Mouse (Mus musculus) hindbrain, embryonic 13.5 days (tissue): Measurements from ENCODE around the gene Gnl2. TPM values are rescaled to one million over a fixed set of nuclear protein-coding genes. Genes with fewer than 3 reads are reported as not detected.

ENCODE experiments used
- ATAC-seq: fragments of 200-750 bp; cut with Nextera tagmentation; 2 replicates; pipeline ENCODE4 v1.8.0; 2017; ENCODE audit warnings: moderate TSS enrichment; ENCODE audit not compliant: low FRiP score
- H3K27ac ChIP-seq: fragments of 300-500 bp; sonication (generic); 2 replicates; pipeline ENCODE4 v1.5.1; 2015; ENCODE audit warnings: inconsistent platforms, mild to moderate bottlenecking, moderate library complexity
- H3K27me3 ChIP-seq: fragments of 300-500 bp; sonication (generic); 2 replicates; pipeline ENCODE4 v1.6.1; 2015; ENCODE audit warnings: mild to moderate bottlenecking, inconsistent platforms
- H3K36me3 ChIP-seq: fragments of 300-500 bp; sonication (generic); 2 replicates; pipeline ENCODE4 v1.6.1; 2015; ENCODE audit warnings: mild to moderate bottlenecking, inconsistent platforms
- H3K4me1 ChIP-seq: fragments of 300-500 bp; sonication (generic); replicated peaks from 2 replicates; pipeline ENCODE4 v1.6.1; 2015; ENCODE audit warnings: inconsistent platforms
- H3K4me2 ChIP-seq: fragments of 300-500 bp; sonication (generic); 2 replicates; pipeline ENCODE4 v1.6.1; 2015; ENCODE audit warnings: inconsistent platforms, mild to moderate bottlenecking, moderate library complexity
- H3K4me3 ChIP-seq: fragments of 300-500 bp; sonication (generic); 2 replicates; pipeline ENCODE4 v1.5.1; 2015; ENCODE audit warnings: mild to moderate bottlenecking, inconsistent platforms
- H3K9ac ChIP-seq: fragments of 300-500 bp; sonication (generic); 2 replicates; pipeline ENCODE4 v1.6.1; 2015; ENCODE audit warnings: mild to moderate bottlenecking, inconsistent platforms
- H3K9me3 ChIP-seq: fragments of 300-500 bp; sonication (generic); 2 replicates; pipeline ENCODE4 v1.6.1; 2016; ENCODE audit warnings: inconsistent platforms
- WGBS: fragments of 180-500 bp; shearing (Covaris S2); methylation state at CpG from one replicate; pipeline ENCODE4 v1.1.7; 2015; 5-methylcytosine and 5-hydroxymethylcytosine counted together
- polyA plus RNA-seq: library from polyadenylated mRNA; unstranded; fragments of >200 nt; fragmentation: Nextera tagmentation; extraction: Ambion mirVana; gene quantifications from 2 replicates; pipeline ENCODE4 v1.2.1, GENCODE M21; 2015

The Gnl2 gene
- polyA plus RNA-seq, 1 experiment from 2014 or later: 90.6 TPM

- no peak within 1 kb of the TSS for H3K27ac ChIP-seq
- H3K4me2 ChIP-seq: peak within 1 kb of the TSS; percentile 53
- H3K4me1 ChIP-seq: peaks cover 40% of the 10 kb centered on the region
- H3K9me3 ChIP-seq: no peaks in the 10 kb centered on the region
- 2% methylated on average over 42 of the region's 62 CpGs for WGBS
- H3K36me3 ChIP-seq: no peaks in the 10 kb centered on the region
- H3K27me3 ChIP-seq: peaks cover 100% of the 10 kb centered on the region
- H3K9ac ChIP-seq: peak within 1 kb of the TSS; percentile 49
- peak within 1 kb of the TSS; percentile 39 for H3K4me3 ChIP-seq
- ATAC-seq: no peak
Measured at GRCm38 (mm10) chr4:124985671-124986602, 30.4 kb upstream of the Gnl2 start, which contains the start of gene Rspo1. Gene Rspo1 (plus strand): TSS chr4:124986430.

DNA sequence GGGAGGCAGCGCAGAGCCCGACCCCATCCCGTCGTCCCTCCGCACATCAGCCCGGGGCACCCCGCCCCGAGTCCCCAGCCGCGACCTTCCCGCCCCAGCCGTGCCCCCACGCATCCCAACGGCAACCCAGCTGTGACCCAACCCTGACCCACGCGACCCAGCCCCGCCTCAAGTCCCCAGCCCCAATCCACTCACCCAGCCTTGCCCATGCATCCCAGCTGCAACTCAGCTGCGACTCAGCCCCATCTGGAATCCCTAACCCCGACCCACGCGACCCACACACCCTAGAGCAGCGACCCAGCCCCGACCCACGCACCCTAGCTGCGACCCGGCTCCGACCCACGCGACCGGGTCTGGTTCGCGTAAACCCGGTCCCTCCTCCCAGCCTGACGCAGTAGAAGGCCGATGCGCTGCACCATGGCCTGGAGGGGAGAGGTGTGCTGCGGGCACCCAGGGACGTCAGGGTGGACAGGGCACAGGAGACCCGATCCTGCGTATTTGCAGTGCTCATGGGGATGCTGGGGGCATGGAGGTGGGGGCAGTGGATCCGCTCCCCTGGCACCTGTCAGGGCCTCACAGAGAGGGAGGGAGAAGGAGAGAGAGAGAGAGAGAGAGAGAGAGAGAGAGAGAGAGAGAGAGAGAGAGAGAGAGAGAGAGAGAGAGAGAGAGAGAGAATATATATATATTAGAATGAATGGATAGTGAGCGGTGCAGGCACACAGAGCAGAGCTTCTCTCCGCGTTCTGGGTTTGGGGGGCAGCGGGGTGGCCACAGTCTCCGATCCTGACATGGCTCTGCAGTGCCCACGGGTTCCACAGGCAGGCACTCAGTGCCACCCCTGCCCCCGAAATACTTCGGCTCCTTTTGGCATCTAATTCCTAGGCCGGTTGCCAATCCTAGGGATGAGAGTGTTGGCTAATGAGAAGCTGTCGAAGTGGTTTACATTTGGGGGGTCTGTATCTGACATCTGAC lies 29.4 kb upstream of the Gnl2 start:
- H3K27ac ChIP-seq: no peak overlapping the region
- H3K4me3 ChIP-seq: peak overlapping the region; percentile 39
- peaks cover 99% of the 10 kb centered on the region for H3K27me3 ChIP-seq
- H3K9me3 ChIP-seq: no peaks in the 10 kb centered on the region
- peak overlapping the region; percentile 53 for H3K4me2 ChIP-seq
- ATAC-seq: no peak
- H3K9ac ChIP-seq: peak overlapping the region; percentile 49
- WGBS: 4% methylated on average over 39 of the region's 51 CpGs
- H3K4me1 ChIP-seq: peaks cover 43% of the 10 kb centered on the region
- H3K36me3 ChIP-seq: no peaks in the 10 kb centered on the region

GRCm38 (mm10) chr4:124987711-124988097 lies 28.7 kb upstream of the Gnl2 start:
- no peaks in the 10 kb centered on the region for H3K9me3 ChIP-seq
- WGBS: 6% methylated on average over 10 of the region's 10 CpGs
- no peak overlapping the region for H3K4me3 ChIP-seq
- no peak overlapping the region for H3K9ac ChIP-seq
- H3K27me3 ChIP-seq: peaks cover 95% of the 10 kb centered on the region
- no peak overlapping the region for H3K4me2 ChIP-seq
- H3K27ac ChIP-seq: no peak overlapping the region
- ATAC-seq: no peak
- peaks cover 43% of the 10 kb centered on the region for H3K4me1 ChIP-seq
- H3K36me3 ChIP-seq: no peaks in the 10 kb centered on the region

GRCm38 (mm10) chr4:124988382-124988781 lies 28.0 kb upstream of the Gnl2 start:
- Histone ChIP-seq H3K4me3 (no peak overlapping the region), H3K27me3 (peaks cover 95% of the 10 kb centered on the region), H3K4me1 (peaks cover 43% of the 10 kb centered on the region), H3K9ac (no peak overlapping the region), H3K27ac (no peak overlapping the region), H3K9me3 (no peaks in the 10 kb centered on the region), H3K36me3 (no peaks in the 10 kb centered on the region), H3K4me2 (peak overlapping the region; percentile 2; the same call in 1 of the 2 replicates)
- no peak for ATAC-seq
- 20% methylated on average over 9 of the region's 9 CpGs for WGBS

DNA sequence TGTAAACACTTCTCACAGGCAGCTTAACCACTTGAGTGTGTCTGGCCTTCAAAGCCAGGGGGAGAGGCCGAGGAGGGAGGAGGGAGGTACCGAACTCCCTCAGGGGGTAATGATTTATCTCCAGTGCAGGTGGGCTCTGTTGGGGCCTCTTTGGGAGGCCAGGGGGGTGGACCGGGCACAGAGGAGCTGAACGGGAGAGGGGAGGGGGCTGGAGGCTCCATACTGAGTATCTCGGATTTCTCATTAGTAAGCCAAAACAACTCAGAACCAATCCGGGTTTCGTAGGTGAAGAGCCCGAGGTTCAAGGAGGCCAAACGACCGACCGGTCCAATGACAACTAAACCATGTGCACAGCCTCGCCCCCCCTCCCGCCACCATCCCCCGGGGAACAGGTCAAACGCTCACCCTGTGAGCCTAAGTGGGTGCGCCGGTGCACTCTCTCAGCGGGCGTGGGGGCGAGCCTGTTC lies 26.6 kb upstream of the Gnl2 start:
- Histone ChIP-seq H3K27me3 (peaks cover 82% of the 10 kb centered on the region), H3K9me3 (no peaks in the 10 kb centered on the region), H3K4me2 (peak overlapping the region; percentile 25; the same call in 1 of the 2 replicates), H3K36me3 (no peaks in the 10 kb centered on the region), H3K4me3 (no peak overlapping the region), H3K4me1 (peaks cover 43% of the 10 kb centered on the region), H3K9ac (0 out of 2 replicates have a peak overlapping the region, but pooled peaks have one; percentile 13), H3K27ac (no peak overlapping the region)
- ATAC-seq: no peak
- 2% methylated on average over 20 of the region's 20 CpGs for WGBS

DNA sequence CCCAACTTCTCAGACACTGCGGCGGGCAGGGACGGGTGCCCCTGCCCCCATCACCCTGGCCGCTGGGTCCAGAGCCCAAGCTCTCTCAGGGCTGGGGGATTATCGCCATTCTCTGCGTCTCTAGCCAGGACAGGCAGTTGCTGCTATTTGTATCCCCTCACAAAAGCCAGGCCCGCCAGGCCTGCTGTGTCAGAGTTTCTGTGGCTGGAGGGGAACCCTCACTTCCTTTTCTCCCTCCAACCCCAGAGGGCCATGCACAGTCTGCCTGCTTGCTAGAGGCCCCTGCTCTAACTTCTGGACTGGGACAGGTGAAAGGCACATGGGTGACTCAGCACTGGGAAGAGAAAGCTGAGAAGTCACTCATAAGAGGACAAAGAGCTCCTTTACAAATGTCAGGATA lies 26.1 kb upstream of the Gnl2 start:
- H3K27me3 ChIP-seq: peaks cover 77% of the 10 kb centered on the region
- WGBS: 4% methylated on average over 7 of the region's 7 CpGs
- H3K9ac ChIP-seq: 0 out of 2 replicates have a peak overlapping the region, but pooled peaks have one; percentile 13

GRCm38 (mm10) chr4:124997479-124998147 lies 18.8 kb upstream of the Gnl2 start:
- Histone ChIP-seq H3K9ac (no peak overlapping the region), H3K36me3 (no peaks in the 10 kb centered on the region), H3K4me2 (no peak overlapping the region), H3K4me1 (no peaks in the 10 kb centered on the region), H3K27me3 (peaks cover 12% of the 10 kb centered on the region), H3K27ac (no peak overlapping the region), H3K9me3 (no peaks in the 10 kb centered on the region), H3K4me3 (no peak overlapping the region)
- no peak for ATAC-seq
- 85% methylated on average over 10 of the region's 10 CpGs for WGBS

More for the DNA sequence above, 26.1 kb upstream of the Gnl2 start:
- Histone ChIP-seq H3K36me3 (no peaks in the 10 kb centered on the region), H3K27ac (no peak overlapping the region), H3K4me3 (no peak overlapping the region), H3K4me2 (peak overlapping the region; percentile 25; the same call in 1 of the 2 replicates), H3K9me3 (no peaks in the 10 kb centered on the region), H3K4me1 (peaks cover 41% of the 10 kb centered on the region)
- ATAC-seq: no peak

- H3K27ac ChIP-seq: no peak overlapping the region
- no peaks in the 10 kb centered on the region for H3K36me3 ChIP-seq
- no peak overlapping the region for H3K9ac ChIP-seq
- H3K4me1 ChIP-seq: no peaks in the 10 kb centered on the region
- no peaks in the 10 kb centered on the region for H3K9me3 ChIP-seq
- no peak overlapping the region for H3K4me3 ChIP-seq
- H3K27me3 ChIP-seq: peaks cover 3% of the 10 kb centered on the region
- no peak for ATAC-seq
- H3K4me2 ChIP-seq: no peak overlapping the region
- WGBS: 89% methylated on average over 3 of the region's 3 CpGs
Measured at GRCm38 (mm10) chr4:124999548-124999947, 16.8 kb upstream of the Gnl2 start.

DNA sequence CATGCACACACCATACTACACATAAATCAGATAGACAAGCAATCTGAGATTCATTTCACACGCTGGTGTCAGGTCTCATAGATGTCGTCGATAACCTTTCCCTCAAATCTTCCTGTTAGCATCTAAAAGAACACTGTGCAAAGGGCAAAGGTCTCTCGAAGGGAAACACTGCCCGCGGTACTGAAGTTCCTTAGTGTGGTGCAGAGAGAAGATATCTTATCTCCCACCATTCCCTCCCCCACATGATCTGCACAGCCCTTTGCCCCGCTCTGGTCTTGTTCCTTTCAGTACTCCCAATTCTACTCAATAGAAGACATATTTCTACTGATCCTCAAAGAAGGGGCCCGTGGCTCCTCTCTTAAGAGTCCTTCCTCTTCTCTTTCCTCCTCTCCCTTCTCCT lies 13.4 kb upstream of the Gnl2 start:
- no peak for ATAC-seq
- Histone ChIP-seq H3K4me3 (no peak overlapping the region), H3K9ac (no peak overlapping the region), H3K9me3 (no peaks in the 10 kb centered on the region), H3K27me3 (peaks cover 33% of the 10 kb centered on the region), H3K4me2 (no peak overlapping the region), H3K4me1 (0 out of 2 replicates have a peak, but pooled peaks cover 3% of the 10 kb centered on the region), H3K27ac (no peak overlapping the region), H3K36me3 (no peaks in the 10 kb centered on the region)
- 84% methylated on average over 8 of the region's 8 CpGs for WGBS

GRCm38 (mm10) chr4:125004886-125005285 lies 11.5 kb upstream of the Gnl2 start:
- Histone ChIP-seq H3K27ac (no peak overlapping the region), H3K27me3 (peaks cover 41% of the 10 kb centered on the region), H3K9me3 (no peaks in the 10 kb centered on the region), H3K4me3 (no peak overlapping the region), H3K4me2 (no peak overlapping the region), H3K36me3 (no peaks in the 10 kb centered on the region), H3K9ac (no peak overlapping the region), H3K4me1 (0 out of 2 replicates have a peak, but pooled peaks cover 3% of the 10 kb centered on the region)
- no peak for ATAC-seq
- WGBS: 58% methylated on average over 12 of the region's 12 CpGs

DNA sequence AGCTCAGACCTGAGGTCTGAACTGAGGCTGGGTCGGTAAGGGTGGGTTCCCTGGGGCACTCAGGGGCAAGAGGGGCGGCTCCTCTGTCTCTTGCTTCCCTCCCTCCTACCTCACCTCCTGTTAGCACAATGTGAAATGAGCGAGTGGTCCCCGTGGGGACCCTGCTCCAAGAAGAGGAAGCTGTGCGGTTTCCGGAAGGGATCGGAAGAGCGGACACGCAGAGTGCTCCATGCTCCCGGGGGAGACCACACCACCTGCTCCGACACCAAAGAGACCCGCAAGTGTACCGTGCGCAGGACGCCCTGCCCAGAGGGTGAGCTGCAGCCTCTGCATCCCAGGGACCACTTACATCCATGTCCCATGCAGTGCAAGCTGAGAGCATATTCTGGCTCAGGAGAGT lies 8.9 kb upstream of the Gnl2 start:
- H3K27ac ChIP-seq: no peak overlapping the region
- no peak overlapping the region for H3K4me2 ChIP-seq
- H3K27me3 ChIP-seq: peaks cover 45% of the 10 kb centered on the region
- 59% methylated on average over 15 of the region's 15 CpGs for WGBS
- H3K4me1 ChIP-seq: 0 out of 2 replicates have a peak, but pooled peaks cover 3% of the 10 kb centered on the region
- no peak overlapping the region for H3K9ac ChIP-seq
- H3K4me3 ChIP-seq: no peak overlapping the region
- no peaks in the 10 kb centered on the region for H3K9me3 ChIP-seq
- H3K36me3 ChIP-seq: no peaks in the 10 kb centered on the region
- no peak for ATAC-seq
